Mouse (Mus musculus) hindbrain, embryonic 12.5 days (tissue): Measurements from ENCODE around the gene Gpr137. TPM values are rescaled to one million over a fixed set of nuclear protein-coding genes. Genes with fewer than 3 reads are reported as not detected.
A peak's percentile ranks its signal among the peaks of the same experiment; 100 is the strongest.

Experiments
- ATAC-seq: fragments of 200-750 bp; cut with Nextera tagmentation; 2 replicates; pipeline ENCODE4 v1.8.0; 2017; ENCODE audit warnings: moderate TSS enrichment; ENCODE audit not compliant: low FRiP score
- H3K27ac ChIP-seq: fragments of 300-500 bp; sonication (generic); 2 replicates; pipeline ENCODE4 v1.5.1; 2016; ENCODE audit warnings: mild to moderate bottlenecking
- H3K27me3 ChIP-seq: fragments of 300-500 bp; sonication (generic); 2 replicates; pipeline ENCODE4 v1.6.1; 2016; ENCODE audit warnings: mild to moderate bottlenecking
- H3K36me3 ChIP-seq: fragments of 300-500 bp; sonication (generic); 2 replicates; pipeline ENCODE4 v1.6.1; 2016; ENCODE audit warnings: mild to moderate bottlenecking
- H3K4me1 ChIP-seq: fragments of 300-500 bp; sonication (generic); 2 replicates; pipeline ENCODE4 v1.6.1; 2016
- H3K4me2 ChIP-seq: fragments of 300-500 bp; sonication (generic); replicated peaks from 2 replicates; pipeline ENCODE4 v1.6.1; 2016; ENCODE audit warnings: mild to moderate bottlenecking
- H3K4me3 ChIP-seq: fragments of 300-500 bp; sonication (generic); 2 replicates; pipeline ENCODE4 v1.5.1; 2016; ENCODE audit warnings: mild to moderate bottlenecking
- H3K9ac ChIP-seq: fragments of 300-500 bp; sonication (generic); 2 replicates; pipeline ENCODE4 v1.6.1; 2016; ENCODE audit warnings: mild to moderate bottlenecking, moderate library complexity
- H3K9me3 ChIP-seq: fragments of 300-500 bp; sonication (generic); replicated peaks from 2 replicates; pipeline ENCODE4 v1.6.1; 2016; ENCODE audit warnings: mild to moderate bottlenecking
- WGBS: fragments of 180-500 bp; shearing (Covaris S2); methylation state at CpG from one replicate; pipeline ENCODE4 v1.1.7; 2016; 5-methylcytosine and 5-hydroxymethylcytosine counted together
- polyA plus RNA-seq: library from polyadenylated mRNA; unstranded; fragments of >200 nt; fragmentation: Nextera tagmentation; extraction: Ambion mirVana; gene quantifications from 2 replicates; pipeline ENCODE4 v1.2.1, GENCODE M21; 2016

The Gpr137 gene
- polyA plus RNA-seq, 1 experiment from 2014 or later: 40.6 TPM

- 19% methylated on average over 3 of the region's 3 CpGs for WGBS
- Histone ChIP-seq H3K36me3 (no peaks in the 10 kb centered on the region), H3K27ac (no peak overlapping the region), H3K9ac (no peak overlapping the region), H3K4me1 (peaks cover 40% of the 10 kb centered on the region), H3K4me3 (no peak overlapping the region), H3K27me3 (peaks cover 54% of the 10 kb centered on the region), H3K4me2 (no peak overlapping the region), H3K9me3 (no peaks in the 10 kb centered on the region)
- no peak for ATAC-seq
These were observed 6.0 kb downstream of the Gpr137 start for GRCm38 (mm10) chr19:6936299-6936698.

DNA sequence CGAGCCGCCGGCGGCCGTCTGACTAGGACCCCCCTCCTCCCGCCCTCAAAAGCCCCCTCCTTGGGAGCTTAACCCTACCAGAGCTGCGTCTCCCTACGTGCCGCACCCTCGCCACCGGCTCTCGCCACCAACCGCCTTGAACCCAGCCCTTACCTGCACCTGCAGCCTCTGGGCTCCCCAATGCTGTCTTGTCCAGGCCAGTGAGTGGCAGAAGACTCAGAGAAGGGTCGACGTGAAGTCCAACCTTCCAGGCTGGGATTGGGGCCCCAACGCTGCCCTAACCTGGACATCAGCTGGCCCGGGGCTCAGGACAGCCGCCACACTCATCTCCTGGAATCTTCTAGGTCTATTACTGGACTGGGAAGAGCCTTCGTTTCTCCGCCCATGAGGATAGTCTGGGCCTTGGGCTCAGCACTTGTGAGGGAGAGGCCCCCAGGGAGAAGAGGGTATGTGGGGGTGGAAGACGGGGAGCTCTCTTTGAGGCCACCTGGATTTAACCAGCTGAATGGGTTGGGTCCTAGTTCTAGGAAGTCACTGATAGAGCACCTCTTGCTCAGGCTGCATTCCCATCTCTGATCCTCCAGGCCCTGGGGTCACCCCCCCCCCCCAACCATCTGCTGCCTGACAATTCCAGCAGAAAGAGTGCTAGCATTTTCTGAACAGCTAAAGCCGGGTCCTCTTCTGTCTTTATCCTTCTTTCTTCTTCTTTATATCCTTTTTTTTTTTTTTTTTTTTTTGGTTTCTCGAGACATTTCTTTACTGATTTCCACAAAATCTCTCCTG is 7.9 kb downstream of the Gpr137 start, which contains the start of gene Kcnk4:
TSS of gene Kcnk4 (minus strand) at position 321 of the 783 bp plus-strand sequence.
- Histone ChIP-seq H3K36me3 (no peaks in the 10 kb centered on the region), H3K9me3 (no peaks in the 10 kb centered on the region), H3K4me1 (peaks cover 23% of the 10 kb centered on the region), H3K9ac (peak within 1 kb of the TSS; percentile 56), H3K27me3 (peaks cover 70% of the 10 kb centered on the region), H3K27ac (no peak within 1 kb of the TSS), H3K4me2 (peak within 1 kb of the TSS; percentile 54), H3K4me3 (peak within 1 kb of the TSS; percentile 32)
- ATAC-seq: peak; percentile 10; the same call in 1 of the 2 replicates
- WGBS: 8% methylated on average over 23 of the region's 23 CpGs

DNA sequence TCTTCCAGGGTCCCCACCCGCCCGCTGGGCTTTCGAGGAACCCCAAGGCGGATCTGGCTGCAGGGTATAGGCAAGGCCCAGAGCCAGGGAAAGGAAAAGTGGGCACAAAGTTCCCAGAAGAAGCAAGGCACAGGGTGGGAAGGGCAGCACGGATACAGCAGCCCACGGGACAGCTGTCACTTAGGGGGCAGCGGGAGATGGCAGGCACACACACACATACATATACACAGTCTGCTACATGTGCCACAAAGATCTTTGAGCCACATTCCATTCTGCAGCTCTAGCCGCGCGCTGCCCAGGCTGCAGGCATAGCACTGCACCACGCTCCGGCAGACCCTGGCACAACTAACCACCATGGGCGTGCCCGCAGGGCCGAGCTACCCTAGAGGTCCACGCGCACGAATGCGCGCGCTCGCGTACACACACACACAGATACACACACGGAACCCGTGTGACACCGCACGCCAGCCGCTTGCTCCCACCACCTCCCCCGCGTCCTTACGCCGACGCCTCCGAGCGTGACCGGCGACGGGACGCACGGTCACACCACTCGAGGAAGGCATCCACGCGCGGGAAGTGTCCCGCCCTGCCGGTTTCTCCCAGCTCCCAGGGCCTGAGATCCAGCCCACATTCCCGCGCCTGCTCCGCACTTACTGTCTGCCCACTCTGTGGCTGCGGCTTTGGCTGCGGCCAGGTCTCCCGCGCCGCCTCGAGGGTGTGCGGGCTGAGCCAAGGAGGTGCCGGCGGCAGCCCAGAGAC is 8.7 kb downstream of the Gpr137 start:
- ATAC-seq: peak; percentile 49
- peak overlapping the region; percentile 54 for H3K4me2 ChIP-seq
- no peaks in the 10 kb centered on the region for H3K9me3 ChIP-seq
- no peak overlapping the region for H3K27ac ChIP-seq
- peak overlapping the region; percentile 56 for H3K9ac ChIP-seq
- peaks cover 17% of the 10 kb centered on the region for H3K4me1 ChIP-seq
- H3K36me3 ChIP-seq: no peaks in the 10 kb centered on the region
- peaks cover 78% of the 10 kb centered on the region for H3K27me3 ChIP-seq
- WGBS: 6% methylated on average over 56 of the region's 58 CpGs
- H3K4me3 ChIP-seq: peak overlapping the region; percentile 32

GRCm38 (mm10) chr19:6933102-6933435 is 9.2 kb downstream of the Gpr137 start:
- 0 out of 2 replicates have a peak overlapping the region, but pooled peaks have one; percentile 32 for H3K4me3 ChIP-seq
- peaks cover 82% of the 10 kb centered on the region for H3K27me3 ChIP-seq
- no peaks in the 10 kb centered on the region for H3K9me3 ChIP-seq
- peaks cover 15% of the 10 kb centered on the region for H3K4me1 ChIP-seq
- WGBS: 18% methylated on average over 4 of the region's 4 CpGs
- H3K9ac ChIP-seq: no peak overlapping the region
- H3K27ac ChIP-seq: no peak overlapping the region
- no peaks in the 10 kb centered on the region for H3K36me3 ChIP-seq
- H3K4me2 ChIP-seq: no peak overlapping the region
- ATAC-seq: no peak

DNA sequence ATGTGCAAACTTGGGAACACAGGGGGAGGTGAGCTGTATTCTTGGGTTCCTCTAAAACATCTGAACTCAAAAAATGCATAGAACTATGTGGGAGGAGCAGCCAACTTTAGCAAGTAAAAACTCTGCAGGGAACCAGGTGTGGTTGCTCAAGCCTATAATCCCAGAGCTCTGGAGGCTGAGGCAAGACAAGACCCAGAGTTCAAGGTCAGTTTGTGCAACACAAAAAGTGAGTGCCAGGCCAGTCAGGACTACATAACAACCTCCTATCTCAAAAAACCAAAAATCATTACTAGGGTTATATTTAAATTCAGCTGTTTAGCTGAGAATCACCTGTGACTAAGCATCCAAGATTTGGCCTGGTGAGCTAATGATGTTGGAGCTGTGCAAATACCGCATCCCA is 10.3 kb downstream of the Gpr137 start:
- Histone ChIP-seq H3K27ac (no peak overlapping the region), H3K4me3 (no peak overlapping the region), H3K36me3 (no peaks in the 10 kb centered on the region), H3K27me3 (peaks cover 92% of the 10 kb centered on the region), H3K9me3 (no peaks in the 10 kb centered on the region), H3K4me1 (peaks cover 14% of the 10 kb centered on the region), H3K4me2 (no peak overlapping the region), H3K9ac (no peak overlapping the region)
- no peak for ATAC-seq
- 43% methylated on average over 1 of the region's 1 CpGs for WGBS

- no peak overlapping the region for H3K4me2 ChIP-seq
- ATAC-seq: no peak
- WGBS: 0% methylated on average over 2 of the region's 2 CpGs
These were observed 11.3 kb downstream of the Gpr137 start for GRCm38 (mm10) chr19:6931002-6931401.

GRCm38 (mm10) chr19:6928080-6928479 is 14.2 kb downstream of the Gpr137 start:
- H3K9me3 ChIP-seq: no peaks in the 10 kb centered on the region
- no peak overlapping the region for H3K4me3 ChIP-seq
- no peak overlapping the region for H3K4me2 ChIP-seq
- peaks cover 95% of the 10 kb centered on the region for H3K27me3 ChIP-seq
- H3K4me1 ChIP-seq: peaks cover 17% of the 10 kb centered on the region
- no peak overlapping the region for H3K9ac ChIP-seq
- no peak for ATAC-seq
- H3K36me3 ChIP-seq: no peaks in the 10 kb centered on the region
- WGBS: 14% methylated on average over 9 of the region's 9 CpGs
- H3K27ac ChIP-seq: no peak overlapping the region

More at GRCm38 (mm10) chr19:6931002-6931401, 11.3 kb downstream of the Gpr137 start:
- peaks cover 97% of the 10 kb centered on the region for H3K27me3 ChIP-seq
- H3K4me3 ChIP-seq: no peak overlapping the region
- H3K9me3 ChIP-seq: no peaks in the 10 kb centered on the region
- no peak overlapping the region for H3K9ac ChIP-seq
- H3K27ac ChIP-seq: no peak overlapping the region
- no peaks in the 10 kb centered on the region for H3K36me3 ChIP-seq
- H3K4me1 ChIP-seq: peaks cover 21% of the 10 kb centered on the region

DNA sequence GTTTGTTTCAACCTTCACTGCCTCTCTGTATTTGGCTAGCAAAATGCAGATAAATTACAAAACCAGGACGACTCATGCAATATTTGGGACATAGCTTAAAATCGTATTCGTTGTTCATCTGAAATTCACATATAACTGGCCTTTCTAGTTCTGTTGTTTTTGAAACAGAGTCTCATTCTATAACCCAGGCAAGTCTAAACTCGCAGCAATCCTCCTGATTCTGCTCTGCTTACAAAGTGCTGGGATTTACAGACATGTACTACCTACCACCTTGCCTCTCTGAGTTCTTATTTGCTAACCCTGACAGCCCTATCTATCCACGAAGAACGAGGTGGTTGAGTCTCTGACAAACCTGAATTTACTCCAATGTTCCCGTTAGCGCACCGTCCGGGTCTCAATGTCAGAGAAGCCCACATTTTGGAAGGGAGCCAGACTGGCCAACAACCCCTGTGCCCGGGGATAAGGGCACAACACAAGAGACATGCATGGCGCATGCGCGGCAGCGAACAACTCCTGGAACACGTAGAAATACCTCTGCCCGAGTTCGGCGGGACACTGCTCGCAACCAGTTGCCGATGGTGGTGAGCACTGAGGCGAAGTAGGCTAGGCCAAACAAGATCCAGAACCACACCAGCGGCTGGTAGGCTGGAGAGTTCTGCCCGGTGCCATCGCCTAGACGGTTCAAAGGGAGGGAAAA is 15.6 kb downstream of the Gpr137 start:
- H3K9ac ChIP-seq: no peak overlapping the region
- peak overlapping the region; percentile 22 for H3K4me3 ChIP-seq
- 12% methylated on average over 26 of the region's 26 CpGs for WGBS
- H3K9me3 ChIP-seq: no peaks in the 10 kb centered on the region
- peaks cover 25% of the 10 kb centered on the region for H3K4me1 ChIP-seq
- no peak for ATAC-seq
- peaks cover 90% of the 10 kb centered on the region for H3K27me3 ChIP-seq
- H3K36me3 ChIP-seq: no peaks in the 10 kb centered on the region
- H3K27ac ChIP-seq: no peak overlapping the region
- H3K4me2 ChIP-seq: peak overlapping the region; percentile 38

DNA sequence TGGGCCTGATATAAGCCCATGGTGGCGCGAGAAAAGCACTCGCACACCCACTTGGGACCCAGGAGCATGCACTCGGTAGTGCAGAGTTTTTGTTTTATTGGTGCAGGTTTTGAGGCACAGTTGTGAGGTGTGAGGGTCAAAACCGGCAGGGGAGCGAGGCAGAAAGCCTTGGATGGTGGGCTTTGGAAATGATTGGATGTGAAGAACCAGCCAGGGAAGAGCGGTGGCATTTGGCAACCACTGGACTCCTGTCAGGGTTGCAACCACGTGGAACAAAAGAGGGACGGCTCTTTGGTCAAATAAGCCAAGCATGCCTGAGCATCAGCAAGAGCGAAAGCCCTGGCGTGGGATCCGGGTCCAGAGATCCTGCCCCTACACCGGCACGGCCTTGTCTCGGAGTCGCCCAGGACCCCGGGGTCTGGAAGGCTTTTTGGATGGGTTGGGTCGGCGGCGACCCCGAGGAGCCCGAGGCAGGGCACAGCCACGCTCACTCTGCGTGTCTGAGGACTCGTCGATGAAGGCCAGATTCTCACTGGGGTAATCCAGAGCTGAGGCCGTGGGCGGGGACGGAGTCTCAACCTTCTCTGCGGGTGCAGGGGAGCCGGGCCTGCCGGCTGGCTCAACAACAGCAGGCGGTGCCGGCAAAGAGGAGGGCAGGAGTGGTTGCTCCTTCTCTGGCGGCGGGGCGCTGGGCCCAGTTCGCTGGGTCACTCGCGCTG is 16.5 kb downstream of the Gpr137 start:
- Histone ChIP-seq H3K27ac (no peak overlapping the region), H3K27me3 (peaks cover 80% of the 10 kb centered on the region), H3K4me2 (no peak overlapping the region), H3K4me1 (peaks cover 28% of the 10 kb centered on the region), H3K9ac (no peak overlapping the region), H3K36me3 (no peaks in the 10 kb centered on the region), H3K9me3 (no peaks in the 10 kb centered on the region), H3K4me3 (0 out of 2 replicates have a peak overlapping the region, but pooled peaks have one; percentile 7)
- ATAC-seq: no peak
- 3% methylated on average over 36 of the region's 40 CpGs for WGBS

GRCm38 (mm10) chr19:6925307-6925573 is 17.0 kb downstream of the Gpr137 start, which contains the start of gene Catsperz:
Catsperz (minus strand) TSS chr19:6925380.
- no peak for ATAC-seq
- Histone ChIP-seq H3K9ac (no peak within 1 kb of the TSS), H3K4me2 (0 out of 2 replicates have a peak within 1 kb of the TSS, but pooled peaks have one; percentile 13), H3K4me3 (0 out of 2 replicates have a peak within 1 kb of the TSS, but pooled peaks have one; percentile 7), H3K4me1 (peaks cover 33% of the 10 kb centered on the region), H3K9me3 (no peaks in the 10 kb centered on the region), H3K27me3 (peaks cover 75% of the 10 kb centered on the region), H3K27ac (no peak within 1 kb of the TSS), H3K36me3 (no peaks in the 10 kb centered on the region)
- 2% methylated on average over 9 of the region's 9 CpGs for WGBS

GRCm38 (mm10) chr19:6924461-6925306 is 17.6 kb downstream of the Gpr137 start:
- Histone ChIP-seq H3K27me3 (peaks cover 71% of the 10 kb centered on the region), H3K27ac (no peak overlapping the region), H3K4me1 (peaks cover 38% of the 10 kb centered on the region), H3K9ac (no peak overlapping the region), H3K4me3 (no peak overlapping the region), H3K9me3 (no peaks in the 10 kb centered on the region), H3K4me2 (0 out of 2 replicates have a peak overlapping the region, but pooled peaks have one; percentile 13), H3K36me3 (no peaks in the 10 kb centered on the region)
- WGBS: 4% methylated on average over 39 of the region's 39 CpGs
- ATAC-seq: no peak
